Mouse (Mus musculus): ENCODE measurements around the gene Cldn16.
"Not testable (repeated sequence)": the region's sequence is repeated elsewhere in the genome, so short reads cannot be mapped to it uniquely, and the experiment has no call there.

The Cldn16 gene

GRCm38 (mm10) chr16:26462835-26463234 is at the start of gene Cldn16:
Gene Cldn16, plus strand, starts transcription at chr16:26463135.
- peak in 1 of 2 experiments; percentile 2 for DNase-seq

GRCm38 (mm10) chr16:26418616-26419015 is 44.3 kb upstream of the Cldn16 start:
- DNase-seq: no peak

- DNase-seq: no peak
Measured at GRCm38 (mm10) chr16:26422078-26422477, 40.9 kb upstream of the Cldn16 start.

GRCm38 (mm10) chr16:26430246-26430645 is 32.7 kb upstream of the Cldn16 start:
- DNase-seq: no peak

GRCm38 (mm10) chr16:26433486-26433885 is 29.4 kb upstream of the Cldn16 start:
- DNase-seq: no peak

- DNase-seq: no peak
Measured at GRCm38 (mm10) chr16:26440031-26440430, 22.9 kb upstream of the Cldn16 start.

- DNase-seq: no peak
Measured at GRCm38 (mm10) chr16:26441156-26441555, 21.8 kb upstream of the Cldn16 start.

- DNase-seq: no peak
Measured at GRCm38 (mm10) chr16:26444843-26445242, 18.1 kb upstream of the Cldn16 start.

GRCm38 (mm10) chr16:26447594-26447993 is 15.3 kb upstream of the Cldn16 start:
- peak; percentile 20 to 37 for DNase-seq

GRCm38 (mm10) chr16:26454163-26454562 is 8.8 kb upstream of the Cldn16 start:
- DNase-seq: peak; percentile 7 to 39

- no peak for DNase-seq
Measured at GRCm38 (mm10) chr16:26456182-26456581, 6.8 kb upstream of the Cldn16 start.

GRCm38 (mm10) chr16:26466535-26466934 is 3.6 kb downstream of the Cldn16 start:
- DNase-seq: no peak

- no peak for DNase-seq
Measured at GRCm38 (mm10) chr16:26471254-26471653, 8.3 kb downstream of the Cldn16 start.

GRCm38 (mm10) chr16:26495721-26496120 is 32.8 kb downstream of the Cldn16 start:
- peak; percentile 31 to 45 for DNase-seq

GRCm38 (mm10) chr16:26499705-26500104 is 36.8 kb downstream of the Cldn16 start:
- DNase-seq: not testable (repeated sequence)

- no peak for DNase-seq
Measured at GRCm38 (mm10) chr16:26500738-26501137, 37.8 kb downstream of the Cldn16 start.

GRCm38 (mm10) chr16:26504961-26505360 is 42.0 kb downstream of the Cldn16 start:
- peak in 1 of 2 experiments; percentile 12 for DNase-seq

GRCm38 (mm10) chr16:26519596-26519995 is 56.7 kb downstream of the Cldn16 start:
- peak; percentile 41 to 61 for DNase-seq

- no peak for DNase-seq
Measured at GRCm38 (mm10) chr16:26525832-26526231, 62.9 kb downstream of the Cldn16 start.

- no peak for DNase-seq
Measured at GRCm38 (mm10) chr16:26526669-26527068, 63.7 kb downstream of the Cldn16 start, which contains the start of gene Tmem207. Gene Tmem207, minus strand, starts transcription at chr16:26526769.

GRCm38 (mm10) chr16:26527931-26528666 is 65.2 kb downstream of the Cldn16 start:
- DNase-seq: peak; percentile 54 to 69

GRCm38 (mm10) chr16:26530451-26530850 is 67.5 kb downstream of the Cldn16 start:
- DNase-seq: no peak

GRCm38 (mm10) chr16:26532287-26532686 is 69.4 kb downstream of the Cldn16 start:
- no peak for DNase-seq

Measured in kidney, postnatal 4 days (tissue).